Mouse (Mus musculus) kidney, embryonic 14.5 days (tissue): ENCODE results near the gene Lmo3. TPM values are rescaled to one million over a fixed set of nuclear protein-coding genes. Genes with fewer than 3 reads are reported as not detected.
A peak's percentile ranks its signal among the peaks of the same experiment; 100 is the strongest.

Experiments used
- ATAC-seq: fragments of 200-750 bp; cut with Nextera tagmentation; 2 replicates; pipeline ENCODE4 v1.8.0; 2017; ENCODE audit warnings: moderate number of reproducible peaks, mild to moderate bottlenecking, moderate TSS enrichment, moderate library complexity; ENCODE audit not compliant: low FRiP score, low TSS enrichment
- H3K27ac ChIP-seq: fragments of 300-500 bp; sonication (generic); 2 replicates; pipeline ENCODE4 v1.5.1; 2014; ENCODE audit warnings: low read depth, mild to moderate bottlenecking, low read length, moderate library complexity, mixed read lengths
- H3K27me3 ChIP-seq: fragments of 300-500 bp; sonication (generic); 2 replicates; pipeline ENCODE4 v1.6.1; 2014; ENCODE audit warnings: mild to moderate bottlenecking, low read length; ENCODE audit not compliant: control insufficient read depth, insufficient read depth
- H3K36me3 ChIP-seq: fragments of 300-500 bp; sonication (generic); 2 replicates; pipeline ENCODE4 v1.6.1; 2014; ENCODE audit warnings: low read length, mixed read lengths; ENCODE audit not compliant: control insufficient read depth, insufficient read depth
- H3K4me1 ChIP-seq: fragments of 300-500 bp; sonication (generic); 2 replicates; pipeline ENCODE4 v1.6.1; 2014; ENCODE audit warnings: low read length, mixed read lengths; ENCODE audit not compliant: control insufficient read depth, insufficient read depth
- H3K4me2 ChIP-seq: fragments of 300-500 bp; sonication (generic); replicated peaks from 2 replicates; pipeline ENCODE4 v1.6.1; 2014; ENCODE audit warnings: low read depth, mild to moderate bottlenecking, low read length
- H3K4me3 ChIP-seq: fragments of 300-500 bp; sonication (generic); 2 replicates; pipeline ENCODE4 v1.5.1; 2014; ENCODE audit warnings: mild to moderate bottlenecking, low read length
- H3K9ac ChIP-seq: fragments of 300-500 bp; sonication (generic); 2 replicates; pipeline ENCODE4 v1.6.1; 2014; ENCODE audit warnings: low read depth, mild to moderate bottlenecking, low read length, moderate library complexity
- H3K9me3 ChIP-seq: fragments of 300-500 bp; sonication (generic); 2 replicates; pipeline ENCODE4 v1.6.1; 2016; ENCODE audit warnings: low read length; ENCODE audit not compliant: control insufficient read depth
- WGBS: fragments of 180-500 bp; shearing (Covaris S2); extraction: QIAGEN DNeasy Blood & Tissue Kit; methylation state at CpG from one replicate; pipeline ENCODE4 v1.1.7; 2014; 5-methylcytosine and 5-hydroxymethylcytosine counted together
- polyA plus RNA-seq: library from polyadenylated mRNA; unstranded; fragments of >200 nt; fragmentation: Nextera tagmentation; extraction: Ambion mirVana; gene quantifications from 2 replicates; pipeline ENCODE4 v1.2.1, GENCODE M21; 2014

Gene Lmo3
- polyA plus RNA-seq, 1 experiment from 2014 or later: 0.41 TPM

DNA sequence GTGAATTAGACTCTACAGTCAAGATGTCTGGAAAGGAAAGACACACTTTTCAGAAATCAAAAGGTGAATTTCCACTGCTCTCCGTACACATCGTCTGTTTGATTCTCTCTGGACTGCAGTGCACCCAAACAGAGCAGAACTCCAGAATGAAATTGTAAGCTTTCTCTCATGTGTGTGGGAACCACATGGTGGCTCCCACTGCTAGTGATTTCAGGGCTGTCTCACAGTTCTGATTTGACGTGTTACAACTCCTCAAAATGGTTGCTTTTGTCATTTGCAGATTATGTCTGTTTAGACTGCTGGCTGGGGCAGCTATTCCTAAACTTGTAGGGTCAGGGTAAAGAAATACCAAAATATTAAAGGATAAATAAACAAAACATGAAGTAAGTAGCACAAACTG is 145.0 kb downstream of the Lmo3 start:
- no peak overlapping the region for H3K9ac ChIP-seq
- no peak for ATAC-seq
- no peak overlapping the region for H3K27ac ChIP-seq
- H3K4me3 ChIP-seq: no peak overlapping the region
- H3K36me3 ChIP-seq: no peaks in the 10 kb centered on the region
- H3K27me3 ChIP-seq: no peaks in the 10 kb centered on the region
- WGBS: 79% methylated on average over 3 of the region's 3 CpGs
- no peak overlapping the region for H3K4me2 ChIP-seq
- no peaks in the 10 kb centered on the region for H3K9me3 ChIP-seq
- no peaks in the 10 kb centered on the region for H3K4me1 ChIP-seq

- H3K4me3 ChIP-seq: no peak overlapping the region
- no peaks in the 10 kb centered on the region for H3K36me3 ChIP-seq
- H3K9me3 ChIP-seq: no peaks in the 10 kb centered on the region
- H3K9ac ChIP-seq: no peak overlapping the region
- no peak for ATAC-seq
- WGBS: 8% methylated on average over 6 of the region's 6 CpGs
- H3K4me2 ChIP-seq: no peak overlapping the region
- H3K27ac ChIP-seq: no peak overlapping the region
- peaks cover 17% of the 10 kb centered on the region; the same call in 1 of the 2 replicates for H3K27me3 ChIP-seq
- H3K4me1 ChIP-seq: no peaks in the 10 kb centered on the region
Observed at GRCm38 (mm10) chr6:138427394-138427793, 154.4 kb downstream of the Lmo3 start.

DNA sequence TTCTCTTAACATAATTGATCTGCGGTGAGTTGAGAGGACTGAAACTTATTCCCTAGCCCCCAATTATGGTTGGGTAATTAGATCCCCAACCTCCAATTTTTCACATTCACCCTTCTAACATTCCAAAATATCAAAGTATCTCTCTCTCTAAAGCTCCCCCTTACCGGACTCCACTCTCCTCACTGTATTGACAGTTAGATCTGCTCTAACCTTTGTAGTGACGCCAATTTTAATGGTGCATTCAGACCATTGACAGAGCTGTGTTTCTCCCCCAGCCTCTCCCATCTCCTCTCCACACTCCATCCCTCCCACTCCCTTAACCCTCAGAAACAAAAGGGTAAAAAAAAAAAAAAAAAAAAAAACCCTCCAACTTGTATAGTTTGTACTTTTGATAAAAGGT is 154.9 kb downstream of the Lmo3 start:
- H3K9ac ChIP-seq: no peak overlapping the region
- no peaks in the 10 kb centered on the region for H3K9me3 ChIP-seq
- no peak overlapping the region for H3K27ac ChIP-seq
- ATAC-seq: no peak
- H3K4me2 ChIP-seq: no peak overlapping the region
- peaks cover 22% of the 10 kb centered on the region; the same call in 1 of the 2 replicates for H3K27me3 ChIP-seq
- no peaks in the 10 kb centered on the region for H3K36me3 ChIP-seq
- 23% methylated on average over 3 of the region's 3 CpGs for WGBS
- H3K4me3 ChIP-seq: no peak overlapping the region
- H3K4me1 ChIP-seq: peaks cover 3% of the 10 kb centered on the region; the same call in 1 of the 2 replicates

GRCm38 (mm10) chr6:138424514-138425225 is 157.1 kb downstream of the Lmo3 start:
- WGBS: 72% methylated on average over 9 of the region's 9 CpGs
- Histone ChIP-seq H3K4me3 (no peak overlapping the region), H3K36me3 (no peaks in the 10 kb centered on the region), H3K27me3 (peaks cover 40% of the 10 kb centered on the region), H3K27ac (no peak overlapping the region), H3K4me2 (no peak overlapping the region), H3K9me3 (no peaks in the 10 kb centered on the region), H3K9ac (no peak overlapping the region), H3K4me1 (peaks cover 8% of the 10 kb centered on the region; the same call in 1 of the 2 replicates)
- no peak for ATAC-seq

DNA sequence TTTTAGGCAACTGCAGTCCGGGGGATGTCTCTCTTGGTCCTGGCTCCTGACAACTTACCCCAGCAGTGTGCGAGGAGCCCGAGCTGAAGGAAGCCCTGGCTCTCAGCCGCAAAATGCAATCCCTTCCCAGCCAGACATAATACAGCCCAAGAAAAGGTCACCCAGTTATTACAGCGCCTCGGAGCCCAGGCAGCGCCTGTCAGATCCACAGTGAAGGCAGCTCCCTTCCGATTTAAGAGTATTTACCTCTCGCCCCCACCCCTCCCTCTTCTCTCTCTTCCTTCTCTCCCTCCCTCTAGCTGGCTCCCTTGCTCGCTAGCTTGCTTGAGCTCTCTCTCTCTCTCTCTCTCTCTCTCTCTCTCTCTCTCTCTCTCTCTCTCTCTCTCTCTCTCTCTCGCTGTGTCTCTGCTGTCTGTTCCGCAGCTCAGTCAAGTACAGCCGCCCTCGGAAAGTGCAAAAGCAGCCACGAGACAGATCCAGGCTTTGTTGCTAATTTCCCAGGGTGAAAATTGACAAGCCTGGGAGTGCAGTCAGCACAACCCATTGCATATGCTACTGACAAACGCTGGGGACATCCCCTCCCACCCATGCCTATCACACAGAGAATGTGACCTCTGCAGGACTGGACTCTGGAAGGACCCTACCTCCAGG is 159.0 kb downstream of the Lmo3 start:
- Histone ChIP-seq H3K36me3 (no peaks in the 10 kb centered on the region), H3K9ac (no peak overlapping the region), H3K4me1 (peaks cover 8% of the 10 kb centered on the region; the same call in 1 of the 2 replicates), H3K27ac (no peak overlapping the region), H3K27me3 (peaks cover 43% of the 10 kb centered on the region), H3K4me3 (peak overlapping the region; percentile 38), H3K4me2 (peak overlapping the region; percentile 61), H3K9me3 (no peaks in the 10 kb centered on the region)
- WGBS: under 1% methylated on average over 15 of the region's 16 CpGs
- ATAC-seq: peak; percentile 26; the same call in 1 of the 2 replicates

GRCm38 (mm10) chr6:138421931-138422531 is 159.7 kb downstream of the Lmo3 start:
- H3K27ac ChIP-seq: no peak overlapping the region
- no peak overlapping the region for H3K9ac ChIP-seq
- H3K4me2 ChIP-seq: peak overlapping the region; percentile 61
- no peaks in the 10 kb centered on the region for H3K36me3 ChIP-seq
- WGBS: 1% methylated on average over 24 of the region's 24 CpGs
- peaks cover 42% of the 10 kb centered on the region for H3K27me3 ChIP-seq
- peaks cover 8% of the 10 kb centered on the region; the same call in 1 of the 2 replicates for H3K4me1 ChIP-seq
- H3K4me3 ChIP-seq: peak overlapping the region; percentile 38
- ATAC-seq: no peak
- H3K9me3 ChIP-seq: no peaks in the 10 kb centered on the region

GRCm38 (mm10) chr6:138421191-138421613 is 160.6 kb downstream of the Lmo3 start:
- H3K4me3 ChIP-seq: peak overlapping the region; percentile 38
- ATAC-seq: no peak
- WGBS: 4% methylated on average over 14 of the region's 14 CpGs
- H3K9ac ChIP-seq: no peak overlapping the region
- peaks cover 8% of the 10 kb centered on the region; the same call in 1 of the 2 replicates for H3K4me1 ChIP-seq
- H3K36me3 ChIP-seq: no peaks in the 10 kb centered on the region
- H3K4me2 ChIP-seq: peak overlapping the region; percentile 44
- H3K27ac ChIP-seq: no peak overlapping the region
- no peaks in the 10 kb centered on the region for H3K9me3 ChIP-seq
- peaks cover 40% of the 10 kb centered on the region for H3K27me3 ChIP-seq

DNA sequence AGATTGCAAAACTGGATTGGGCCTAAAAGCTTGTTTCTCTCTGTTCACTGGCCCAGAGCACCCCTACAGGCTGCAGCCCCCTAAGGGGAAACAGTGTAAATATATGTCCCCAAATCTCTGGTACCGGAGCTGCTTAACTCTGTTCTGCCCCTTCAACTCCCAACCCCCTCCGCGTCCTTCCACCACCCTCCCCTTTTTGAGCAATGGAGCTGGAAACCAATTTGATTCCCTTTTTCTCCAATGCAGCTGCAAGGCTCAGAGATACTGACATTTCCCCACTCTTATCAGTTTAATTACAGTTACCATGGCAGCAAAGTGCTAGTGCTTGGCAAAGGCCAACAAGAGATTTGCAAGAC is 161.3 kb downstream of the Lmo3 start:
- Histone ChIP-seq H3K27ac (no peak overlapping the region), H3K4me2 (no peak overlapping the region), H3K27me3 (peaks cover 40% of the 10 kb centered on the region), H3K9ac (no peak overlapping the region), H3K4me3 (no peak overlapping the region; the same call in 1 of the 2 replicates), H3K4me1 (peaks cover 8% of the 10 kb centered on the region; the same call in 1 of the 2 replicates), H3K9me3 (no peaks in the 10 kb centered on the region), H3K36me3 (no peaks in the 10 kb centered on the region)
- WGBS: 14% methylated on average over 3 of the region's 3 CpGs
- ATAC-seq: peak; percentile 44; the same call in 1 of the 2 replicates
